Mouse (Mus musculus) kidney, adult 2 months (tissue): Measurements from ENCODE around the gene Pomt1.

ENCODE experiments used
- CTCF ChIP-seq: fragments of 200-500 bp; conservative IDR thresholded peaks from 2 replicates; pipeline ENCODE4 v1.5.1; 2011; ENCODE audit warnings: low read depth, mild to moderate bottlenecking, control low read depth, low read length, moderate library complexity, mixed read lengths; ENCODE audit not compliant: insufficient read depth, insufficient read length
- POLR2A ChIP-seq: fragments of 200-500 bp; IDR thresholded peaks from one replicate; pipeline ENCODE4 v1.6.1; 2011; ENCODE audit warnings: low read depth, low read length, control low read depth

GRCm38 (mm10) chr2:32295285-32295684 lies 58.9 kb downstream of the Pomt1 start:
- no peak for TF ChIP-seq CTCF
- TF ChIP-seq POLR2A = no peak
